Mouse (Mus musculus): ENCODE data around the gene Dph2. TPM values are rescaled to one million over a fixed set of nuclear protein-coding genes. Genes with fewer than 3 reads are reported as not detected.

The Dph2 gene
- 10 to 100 TPM; 33.3 to 40.3 TPM for polyA plus RNA-seq (2017; shearing (Covaris generic))

- ATAC-seq = peak; percentile 90
Measured at GRCm38 (mm10) chr4:117891738-117892161, at the start of gene Dph2. Dph2 (minus strand) TSS chr4:117892032.

GRCm38 (mm10) chr4:117936964-117937363 is 45.1 kb upstream of the Dph2 start:
- ATAC-seq = no peak

GRCm38 (mm10) chr4:117934081-117934480 is 42.2 kb upstream of the Dph2 start:
- ATAC-seq = no peak

GRCm38 (mm10) chr4:117933248-117933647 is 41.4 kb upstream of the Dph2 start:
- no peak for ATAC-seq

GRCm38 (mm10) chr4:117929391-117929881 is 37.6 kb upstream of the Dph2 start, which contains the start of gene Artn:
Artn (minus strand) TSS chr4:117929763.
- no peak for ATAC-seq

GRCm38 (mm10) chr4:117928699-117929241 is 36.9 kb upstream of the Dph2 start:
- ATAC-seq = no peak

GRCm38 (mm10) chr4:117928234-117928633 is 36.4 kb upstream of the Dph2 start:
- ATAC-seq = no peak

GRCm38 (mm10) chr4:117926545-117927482 is 35.0 kb upstream of the Dph2 start:
- ATAC-seq = no peak

- ATAC-seq = no peak
Measured at GRCm38 (mm10) chr4:117924916-117925315, 33.1 kb upstream of the Dph2 start.

- ATAC-seq = no peak
Measured at GRCm38 (mm10) chr4:117923450-117923849, 31.6 kb upstream of the Dph2 start.

- ATAC-seq = no peak
Measured at GRCm38 (mm10) chr4:117921358-117921757, 29.5 kb upstream of the Dph2 start.

- ATAC-seq = no peak
Measured at GRCm38 (mm10) chr4:117918762-117919161, 26.9 kb upstream of the Dph2 start.

GRCm38 (mm10) chr4:117918261-117918660 is 26.4 kb upstream of the Dph2 start:
- no peak for ATAC-seq

- no peak for ATAC-seq
Measured at GRCm38 (mm10) chr4:117917847-117918246, 26.0 kb upstream of the Dph2 start.

- ATAC-seq = no peak
Measured at GRCm38 (mm10) chr4:117917402-117917801, 25.6 kb upstream of the Dph2 start.

GRCm38 (mm10) chr4:117916386-117916785 is 24.6 kb upstream of the Dph2 start:
- no peak for ATAC-seq

- ATAC-seq = peak; percentile 6
Measured at GRCm38 (mm10) chr4:117915489-117916105, 23.8 kb upstream of the Dph2 start.

GRCm38 (mm10) chr4:117914591-117915442 is 23.0 kb upstream of the Dph2 start, which contains the start of gene Ipo13:
Ipo13 (minus strand) TSS chr4:117914999.
- peak; percentile 96 for ATAC-seq

GRCm38 (mm10) chr4:117914031-117914430 is 22.2 kb upstream of the Dph2 start:
- no peak for ATAC-seq

- ATAC-seq = no peak
Measured at GRCm38 (mm10) chr4:117913421-117913820, 21.6 kb upstream of the Dph2 start.

GRCm38 (mm10) chr4:117912685-117913273 is 20.9 kb upstream of the Dph2 start:
- no peak for ATAC-seq

- no peak for ATAC-seq
Measured at GRCm38 (mm10) chr4:117912131-117912561, 20.3 kb upstream of the Dph2 start.

Measured in CD4-positive, CD25-positive, alpha-beta regulatory T cell, adult 4 months (primary cell).